Mouse (Mus musculus): Measurements from ENCODE around the gene Cdh15. TPM values are rescaled to one million over a fixed set of nuclear protein-coding genes. Genes with fewer than 3 reads are reported as not detected.

Gene Cdh15
- polyA plus RNA-seq, 1 experiment from 2014 or later = 1.5 TPM

GRCm38 (mm10) chr8:122864719-122865129 is 17.0 kb downstream of the Cdh15 start:
- no peaks in the 10 kb centered on the region; the same call in 1 of the 2 replicates for H3K4me1 ChIP-seq (replicated peaks; ENCODE audit: control insufficient read depth, insufficient read depth, low read length)
- H3K27me3 ChIP-seq (replicated peaks; ENCODE audit: control insufficient read depth, insufficient read depth, low read length) = peaks cover 6% of the 10 kb centered on the region
- no peak for ATAC-seq (replicated peaks; ENCODE audit: low FRiP score)
- no peak overlapping the region for H3K27ac ChIP-seq (ENCODE audit: low read depth, low read length)
- 61% methylated on average over 26 of the region's 26 CpGs for WGBS
- no peaks in the 10 kb centered on the region for H3K9me3 ChIP-seq (ENCODE audit: control insufficient read depth, low read length)
- no peaks in the 10 kb centered on the region for H3K36me3 ChIP-seq (ENCODE audit: control insufficient read depth, insufficient read depth, low read length)
- H3K4me3 ChIP-seq (ENCODE audit: low read depth, low read length) = no peak overlapping the region
- peak overlapping the region; percentile 19 for H3K4me2 ChIP-seq
- DNase-seq (ENCODE audit: low spot score) = no peak
- H3K9ac ChIP-seq (ENCODE audit: low read depth, low read length) = no peak overlapping the region

GRCm38 (mm10) chr8:122865441-122865840 is 17.7 kb downstream of the Cdh15 start:
- H3K27ac ChIP-seq (ENCODE audit: low read depth, low read length) = no peak overlapping the region
- no peak for ATAC-seq (replicated peaks; ENCODE audit: low FRiP score)
- peaks cover 6% of the 10 kb centered on the region for H3K4me1 ChIP-seq (replicated peaks; ENCODE audit: control insufficient read depth, insufficient read depth, low read length)
- peaks cover 5% of the 10 kb centered on the region for H3K27me3 ChIP-seq (replicated peaks; ENCODE audit: control insufficient read depth, insufficient read depth, low read length)
- no peaks in the 10 kb centered on the region for H3K9me3 ChIP-seq (ENCODE audit: control insufficient read depth, low read length)
- no peak overlapping the region for H3K4me3 ChIP-seq (ENCODE audit: low read depth, low read length)
- no peak for DNase-seq (ENCODE audit: low spot score)
- peak overlapping the region; percentile 19; the same call in 1 of the 2 replicates for H3K4me2 ChIP-seq
- WGBS = 54% methylated on average over 10 of the region's 10 CpGs
- H3K36me3 ChIP-seq (ENCODE audit: control insufficient read depth, insufficient read depth, low read length) = no peaks in the 10 kb centered on the region
- H3K9ac ChIP-seq (ENCODE audit: low read depth, low read length) = no peak overlapping the region

DNA sequence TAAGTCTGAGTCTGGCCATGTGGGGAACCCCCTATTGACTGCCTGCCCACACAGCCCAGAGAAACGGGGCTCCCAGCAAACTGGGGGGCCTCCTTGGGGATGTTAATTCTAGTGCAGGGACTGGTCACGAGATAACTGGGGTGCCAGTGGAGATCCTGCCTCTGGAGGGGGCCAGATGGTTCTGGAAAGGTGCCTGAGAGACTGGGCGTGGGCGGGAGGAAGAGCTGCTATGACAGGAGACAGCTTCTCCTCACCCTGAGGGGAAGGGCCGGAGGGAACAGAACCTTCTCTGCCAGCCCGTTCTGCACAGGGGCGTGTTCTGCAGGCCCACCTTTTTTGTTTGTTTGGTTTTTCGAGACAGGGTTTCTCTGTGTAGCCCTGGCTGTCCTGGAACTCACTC is 18.5 kb downstream of the Cdh15 start:
- Histone ChIP-seq H3K9ac (ENCODE audit: low read depth, low read length) (no peak overlapping the region), H3K36me3 (ENCODE audit: control insufficient read depth, insufficient read depth, low read length) (no peaks in the 10 kb centered on the region), H3K4me3 (ENCODE audit: low read depth, low read length) (no peak overlapping the region), H3K4me2 (no peak overlapping the region), H3K9me3 (ENCODE audit: control insufficient read depth, low read length) (no peaks in the 10 kb centered on the region), H3K27ac (ENCODE audit: low read depth, low read length) (no peak overlapping the region), H3K27me3 (replicated peaks; ENCODE audit: control insufficient read depth, insufficient read depth, low read length) (no peaks in the 10 kb centered on the region; the same call in none of the 2 replicates), H3K4me1 (replicated peaks; ENCODE audit: control insufficient read depth, insufficient read depth, low read length) (peaks cover 9% of the 10 kb centered on the region)
- ATAC-seq (replicated peaks; ENCODE audit: low FRiP score) (no peak), DNase-seq (ENCODE audit: low spot score) (no peak)
- 74% methylated on average over 8 of the region's 8 CpGs for WGBS

DNA sequence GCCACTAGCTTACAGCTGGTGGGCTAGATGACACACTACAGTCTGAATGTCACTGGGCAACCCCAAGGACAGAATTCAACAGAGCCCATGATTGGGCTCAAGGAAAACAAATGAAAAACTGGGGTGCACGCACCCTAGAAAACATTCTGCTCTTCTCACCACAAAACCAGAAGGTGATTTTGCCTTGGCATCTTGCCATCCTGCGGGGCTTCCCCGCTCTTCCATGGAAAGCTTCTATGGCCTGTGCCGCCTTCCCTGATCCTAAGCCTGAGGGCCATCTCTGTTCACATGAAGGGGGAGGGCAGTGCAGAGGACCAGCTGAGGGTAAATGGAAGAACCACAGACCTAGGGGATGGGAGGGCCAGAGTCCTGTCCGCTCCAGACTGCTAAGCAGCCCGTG is 20.2 kb downstream of the Cdh15 start:
- H3K36me3 ChIP-seq (ENCODE audit: control insufficient read depth, insufficient read depth, low read length) = no peaks in the 10 kb centered on the region
- WGBS = 82% methylated on average over 6 of the region's 6 CpGs

DNA sequence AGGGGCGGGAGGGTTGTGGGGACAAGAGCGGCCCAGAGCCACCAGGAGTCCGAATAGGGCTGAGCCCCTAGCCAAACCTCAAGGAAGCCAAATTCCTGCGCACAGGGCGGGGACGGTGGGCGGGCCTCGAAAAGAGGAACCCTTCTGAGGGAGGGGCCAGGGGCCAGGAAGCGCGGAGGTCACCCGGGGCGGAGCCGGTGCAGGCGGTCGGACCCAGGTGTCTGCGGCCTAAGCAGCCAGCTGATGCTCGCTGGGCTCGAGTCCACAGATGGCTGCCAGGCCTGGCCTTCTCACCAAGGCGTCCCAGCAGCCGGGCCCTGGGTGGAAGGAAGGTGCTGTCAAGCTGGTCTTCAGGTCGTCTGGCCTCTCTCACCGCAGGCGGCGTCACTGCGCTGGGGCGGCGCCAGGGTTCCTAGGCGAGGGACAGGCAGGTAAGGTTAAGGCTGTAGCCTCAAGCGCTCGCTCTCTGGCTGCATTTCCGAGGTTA is 22.7 kb downstream of the Cdh15 start:
- H3K27ac ChIP-seq (ENCODE audit: low read depth, low read length) = no peak overlapping the region
- no peaks in the 10 kb centered on the region; the same call in 1 of the 2 replicates for H3K27me3 ChIP-seq (replicated peaks; ENCODE audit: control insufficient read depth, insufficient read depth, low read length)
- no peaks in the 10 kb centered on the region for H3K36me3 ChIP-seq (ENCODE audit: control insufficient read depth, insufficient read depth, low read length)
- ATAC-seq (replicated peaks; ENCODE audit: low FRiP score) (peak; percentile 78), DNase-seq (ENCODE audit: low spot score) (peak; percentile 72)
- H3K9ac ChIP-seq (ENCODE audit: low read depth, low read length) = peak overlapping the region; percentile 47; the same call in 1 of the 2 replicates
- no peaks in the 10 kb centered on the region for H3K9me3 ChIP-seq (ENCODE audit: control insufficient read depth, low read length)
- 17% methylated on average over 31 of the region's 31 CpGs for WGBS
- H3K4me2 ChIP-seq = peak overlapping the region; percentile 88
- peaks cover 9% of the 10 kb centered on the region for H3K4me1 ChIP-seq (replicated peaks; ENCODE audit: control insufficient read depth, insufficient read depth, low read length)
- peak overlapping the region; percentile 45 for H3K4me3 ChIP-seq (ENCODE audit: low read depth, low read length)

More for the DNA sequence above, 20.2 kb downstream of the Cdh15 start:
- Histone ChIP-seq H3K9me3 (ENCODE audit: control insufficient read depth, low read length) (no peaks in the 10 kb centered on the region), H3K4me3 (ENCODE audit: low read depth, low read length) (no peak overlapping the region), H3K27me3 (replicated peaks; ENCODE audit: control insufficient read depth, insufficient read depth, low read length) (no peaks in the 10 kb centered on the region; the same call in none of the 2 replicates), H3K27ac (ENCODE audit: low read depth, low read length) (no peak overlapping the region), H3K4me1 (replicated peaks; ENCODE audit: control insufficient read depth, insufficient read depth, low read length) (peaks cover 9% of the 10 kb centered on the region), H3K4me2 (no peak overlapping the region), H3K9ac (ENCODE audit: low read depth, low read length) (no peak overlapping the region)
- DNase-seq (ENCODE audit: low spot score) (no peak), ATAC-seq (replicated peaks; ENCODE audit: low FRiP score) (no peak)

DNA sequence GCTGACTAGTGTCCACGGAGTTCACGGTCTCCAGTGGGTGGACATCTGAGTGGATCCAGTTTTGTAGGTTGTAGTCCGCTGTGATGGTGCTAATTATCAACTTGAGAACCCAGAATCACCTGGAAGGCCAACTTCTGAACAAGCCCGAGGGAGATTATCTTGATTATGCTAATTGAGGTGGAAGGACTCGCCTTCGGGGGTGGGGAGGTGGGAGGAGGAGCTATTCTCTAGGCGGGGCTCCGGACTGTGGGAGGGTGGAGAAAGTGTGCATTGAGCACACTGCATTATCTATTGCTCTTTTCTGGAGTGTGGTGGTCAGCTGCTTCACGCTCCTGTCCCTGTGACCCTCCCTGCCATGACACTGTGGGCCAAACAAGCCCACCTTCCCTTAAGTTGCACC is 23.9 kb downstream of the Cdh15 start:
- Histone ChIP-seq H3K4me1 (replicated peaks; ENCODE audit: control insufficient read depth, insufficient read depth, low read length) (peaks cover 9% of the 10 kb centered on the region), H3K36me3 (ENCODE audit: control insufficient read depth, insufficient read depth, low read length) (no peaks in the 10 kb centered on the region), H3K27ac (ENCODE audit: low read depth, low read length) (no peak overlapping the region), H3K9me3 (ENCODE audit: control insufficient read depth, low read length) (no peaks in the 10 kb centered on the region), H3K9ac (ENCODE audit: low read depth, low read length) (no peak overlapping the region), H3K4me3 (ENCODE audit: low read depth, low read length) (no peak overlapping the region), H3K27me3 (replicated peaks; ENCODE audit: control insufficient read depth, insufficient read depth, low read length) (no peaks in the 10 kb centered on the region; the same call in 1 of the 2 replicates), H3K4me2 (peak overlapping the region; percentile 11; the same call in 1 of the 2 replicates)
- DNase-seq (ENCODE audit: low spot score) (no peak), ATAC-seq (replicated peaks; ENCODE audit: low FRiP score) (peak; percentile 60; the same call in 1 of the 2 replicates)
- WGBS = 49% methylated on average over 9 of the region's 9 CpGs

- ATAC-seq (replicated peaks; ENCODE audit: low FRiP score) (no peak), DNase-seq (ENCODE audit: low spot score) (no peak)
- no peak overlapping the region for H3K27ac ChIP-seq (ENCODE audit: low read depth, low read length)
- H3K4me3 ChIP-seq (ENCODE audit: low read depth, low read length) = no peak overlapping the region
- H3K4me1 ChIP-seq (replicated peaks; ENCODE audit: control insufficient read depth, insufficient read depth, low read length) = peaks cover 9% of the 10 kb centered on the region
- no peaks in the 10 kb centered on the region; the same call in 1 of the 2 replicates for H3K27me3 ChIP-seq (replicated peaks; ENCODE audit: control insufficient read depth, insufficient read depth, low read length)
- no peaks in the 10 kb centered on the region for H3K9me3 ChIP-seq (ENCODE audit: control insufficient read depth, low read length)
- H3K36me3 ChIP-seq (ENCODE audit: control insufficient read depth, insufficient read depth, low read length) = no peaks in the 10 kb centered on the region
- 50% methylated on average over 6 of the region's 6 CpGs for WGBS
- no peak overlapping the region for H3K9ac ChIP-seq (ENCODE audit: low read depth, low read length)
- no peak overlapping the region for H3K4me2 ChIP-seq
Observed at GRCm38 (mm10) chr8:122873171-122873570, 25.4 kb downstream of the Cdh15 start.

GRCm38 (mm10) chr8:122875186-122875585 is 27.4 kb downstream of the Cdh15 start:
- no peak overlapping the region for H3K4me2 ChIP-seq
- H3K27ac ChIP-seq (ENCODE audit: low read depth, low read length) = no peak overlapping the region
- ATAC-seq (replicated peaks; ENCODE audit: low FRiP score) (no peak), DNase-seq (ENCODE audit: low spot score) (no peak)
- 74% methylated on average over 5 of the region's 5 CpGs for WGBS
- H3K9ac ChIP-seq (ENCODE audit: low read depth, low read length) = no peak overlapping the region
- no peaks in the 10 kb centered on the region for H3K9me3 ChIP-seq (ENCODE audit: control insufficient read depth, low read length)
- H3K36me3 ChIP-seq (ENCODE audit: control insufficient read depth, insufficient read depth, low read length) = no peaks in the 10 kb centered on the region
- H3K4me3 ChIP-seq (ENCODE audit: low read depth, low read length) = no peak overlapping the region
- H3K27me3 ChIP-seq (replicated peaks; ENCODE audit: control insufficient read depth, insufficient read depth, low read length) = no peaks in the 10 kb centered on the region
- H3K4me1 ChIP-seq (replicated peaks; ENCODE audit: control insufficient read depth, insufficient read depth, low read length) = peaks cover 5% of the 10 kb centered on the region

DNA sequence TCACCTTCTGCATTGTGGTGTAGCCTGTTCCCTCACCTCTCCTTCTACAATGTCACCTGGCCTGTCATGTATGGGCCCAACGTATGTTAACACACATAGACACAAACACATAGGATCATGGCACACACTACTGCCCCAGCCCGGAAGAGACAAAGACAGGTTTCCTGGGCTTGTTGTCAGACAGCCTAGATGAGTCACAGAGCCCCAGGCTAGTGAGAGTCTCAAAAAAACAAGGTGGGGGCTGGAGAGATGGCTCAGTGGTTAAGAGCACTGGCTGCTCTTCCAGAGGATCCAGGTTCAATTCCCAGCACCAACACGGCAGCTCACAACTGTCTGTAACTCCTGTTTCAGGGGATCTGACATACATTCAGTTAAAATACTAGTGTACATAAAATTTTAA is 30.5 kb downstream of the Cdh15 start:
- Histone ChIP-seq H3K4me1 (replicated peaks; ENCODE audit: control insufficient read depth, insufficient read depth, low read length) (no peaks in the 10 kb centered on the region), H3K36me3 (ENCODE audit: control insufficient read depth, insufficient read depth, low read length) (peaks cover 3% of the 10 kb centered on the region; the same call in 1 of the 2 replicates), H3K27me3 (replicated peaks; ENCODE audit: control insufficient read depth, insufficient read depth, low read length) (no peaks in the 10 kb centered on the region), H3K27ac (ENCODE audit: low read depth, low read length) (no peak overlapping the region), H3K4me3 (ENCODE audit: low read depth, low read length) (no peak overlapping the region), H3K9me3 (ENCODE audit: control insufficient read depth, low read length) (no peaks in the 10 kb centered on the region), H3K9ac (ENCODE audit: low read depth, low read length) (no peak overlapping the region), H3K4me2 (no peak overlapping the region)
- DNase-seq (ENCODE audit: low spot score) (no peak), ATAC-seq (replicated peaks; ENCODE audit: low FRiP score) (no peak)
- WGBS = 87% methylated on average over 3 of the region's 3 CpGs
